Mouse (Mus musculus): ENCODE results near the gene Gm609. TPM values are rescaled to one million over a fixed set of nuclear protein-coding genes. Genes with fewer than 3 reads are reported as not detected.
"Not testable (repeated sequence)": the region's sequence is repeated elsewhere in the genome, so short reads cannot be mapped to it uniquely, and the experiment has no call there.

Gene Gm609
- polyA plus RNA-seq (2016; fragmentation: Nextera tagmentation; extraction: Ambion mirVana) = not detected in 2 replicates

DNA sequence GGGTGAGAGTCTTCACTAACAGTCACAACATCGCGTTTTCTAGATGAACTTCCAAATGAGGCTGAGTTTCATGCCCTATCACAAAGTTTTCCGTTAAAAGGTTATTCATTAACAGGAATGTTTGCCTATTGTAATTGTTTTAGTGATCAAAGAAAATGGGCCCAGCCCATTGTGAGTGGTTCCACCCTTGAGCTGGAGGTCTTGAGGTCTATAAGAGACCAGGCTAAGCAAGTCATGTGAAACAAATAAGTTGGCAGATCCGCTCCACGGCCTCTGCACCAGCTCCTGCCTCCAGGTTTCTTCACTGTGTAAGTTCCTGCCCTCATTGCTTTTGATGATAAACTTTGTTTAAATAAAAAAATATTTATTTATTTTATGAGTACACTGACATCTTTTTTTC lies at the start of gene Gm609:
Gm609 (minus strand) TSS at position 43 of the 400 bp plus-strand sequence.
- WGBS = 83% methylated on average over 5 of the region's 5 CpGs
- Histone ChIP-seq H3K9ac (no peak within 1 kb of the TSS), H3K27ac (no peak within 1 kb of the TSS), H3K27me3 (no peaks in the 10 kb centered on the region), H3K4me1 (no peaks in the 10 kb centered on the region), H3K36me3 (no peaks in the 10 kb centered on the region), H3K4me2 (replicated peaks) (no peak within 1 kb of the TSS), H3K9me3 (no peaks in the 10 kb centered on the region), H3K4me3 (no peak within 1 kb of the TSS)
- ATAC-seq (ENCODE audit: insufficient number of reproducible peaks, insufficient read depth, low FRiP score, low TSS enrichment) = no peak

DNA sequence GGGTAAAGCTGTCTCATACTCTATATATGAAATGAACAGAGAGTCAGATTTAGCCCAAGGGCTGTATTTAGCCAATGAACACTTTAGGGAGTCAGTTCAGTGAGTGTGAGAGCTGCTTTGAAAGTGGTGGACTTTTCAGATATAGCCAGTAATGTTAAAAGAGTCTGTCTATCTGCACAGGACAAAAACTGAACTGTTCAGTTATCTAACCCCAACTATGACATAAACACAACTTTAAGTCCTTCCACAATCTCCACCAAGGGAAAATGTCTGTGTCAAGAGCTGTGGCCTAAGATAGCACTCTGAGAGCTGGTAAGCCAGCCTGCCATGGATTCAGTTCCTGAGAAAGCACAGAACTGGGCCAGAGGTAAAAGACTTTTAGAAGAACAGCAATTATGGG lies 49.3 kb upstream of the Gm609 start:
- ATAC-seq (ENCODE audit: insufficient number of reproducible peaks, insufficient read depth, low FRiP score, low TSS enrichment) = no peak
- Histone ChIP-seq H3K4me1 (no peaks in the 10 kb centered on the region), H3K36me3 (no peaks in the 10 kb centered on the region), H3K9me3 (no peaks in the 10 kb centered on the region), H3K4me2 (replicated peaks) (no peak overlapping the region), H3K4me3 (no peak overlapping the region), H3K9ac (no peak overlapping the region), H3K27ac (no peak overlapping the region), H3K27me3 (no peaks in the 10 kb centered on the region)

DNA sequence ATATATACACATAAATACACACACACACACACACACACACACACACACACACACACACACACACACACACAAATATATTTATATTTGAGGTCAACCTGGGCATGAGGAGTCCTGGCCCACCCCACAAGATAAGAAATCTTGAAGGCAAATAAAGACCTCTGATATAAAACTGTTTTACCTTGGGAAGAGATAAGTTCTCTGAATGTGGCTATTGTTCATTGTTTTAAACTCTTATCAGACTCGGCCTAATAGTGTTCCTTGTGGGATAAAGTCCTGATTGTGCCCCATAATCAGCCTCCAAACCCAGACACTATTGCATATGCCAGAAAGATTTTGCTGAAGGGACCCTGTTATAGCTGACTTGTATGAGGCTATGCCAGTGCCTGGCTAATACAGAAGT lies 45.6 kb upstream of the Gm609 start:
- not testable (repeated sequence) for H3K4me2 ChIP-seq (replicated peaks); H3K27me3 ChIP-seq; H3K4me3 ChIP-seq; ATAC-seq (ENCODE audit: insufficient number of reproducible peaks, insufficient read depth, low FRiP score, low TSS enrichment); H3K9ac ChIP-seq; H3K9me3 ChIP-seq; H3K36me3 ChIP-seq; H3K27ac ChIP-seq; H3K4me1 ChIP-seq
- WGBS = 68% methylated on average over 1 of the region's 1 CpGs

DNA sequence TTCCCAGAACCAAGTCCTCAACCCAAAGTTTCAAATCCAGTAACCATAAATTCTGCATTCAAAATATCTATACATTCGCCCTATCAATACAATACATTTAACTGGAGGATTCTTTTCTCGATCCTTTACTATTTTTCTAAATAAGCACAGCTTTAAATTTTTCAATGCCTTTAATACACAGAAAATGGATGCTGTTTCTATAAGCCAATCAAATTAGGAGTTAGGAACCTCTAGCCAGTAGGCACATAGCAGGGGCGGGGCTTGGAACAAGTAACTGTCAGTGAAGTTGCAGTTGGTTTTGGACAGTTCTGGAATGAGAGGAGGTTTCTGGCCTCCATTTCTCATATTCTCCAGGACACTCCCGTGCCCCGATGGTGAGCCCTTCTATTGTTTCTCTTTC lies 42.2 kb upstream of the Gm609 start, which contains the start of gene Slc9c1:
Slc9c1 (plus strand) TSS at position 301 of the 400 bp plus-strand sequence.
- WGBS = 88% methylated on average over 5 of the region's 5 CpGs
- H3K9me3 ChIP-seq = no peaks in the 10 kb centered on the region
- no peak within 1 kb of the TSS for H3K9ac ChIP-seq
- H3K27ac ChIP-seq = no peak within 1 kb of the TSS
- H3K27me3 ChIP-seq = no peaks in the 10 kb centered on the region
- ATAC-seq (ENCODE audit: insufficient number of reproducible peaks, insufficient read depth, low FRiP score, low TSS enrichment) = no peak
- H3K4me1 ChIP-seq = no peaks in the 10 kb centered on the region
- no peak within 1 kb of the TSS for H3K4me3 ChIP-seq
- H3K4me2 ChIP-seq (replicated peaks) = no peak within 1 kb of the TSS
- no peaks in the 10 kb centered on the region for H3K36me3 ChIP-seq

DNA sequence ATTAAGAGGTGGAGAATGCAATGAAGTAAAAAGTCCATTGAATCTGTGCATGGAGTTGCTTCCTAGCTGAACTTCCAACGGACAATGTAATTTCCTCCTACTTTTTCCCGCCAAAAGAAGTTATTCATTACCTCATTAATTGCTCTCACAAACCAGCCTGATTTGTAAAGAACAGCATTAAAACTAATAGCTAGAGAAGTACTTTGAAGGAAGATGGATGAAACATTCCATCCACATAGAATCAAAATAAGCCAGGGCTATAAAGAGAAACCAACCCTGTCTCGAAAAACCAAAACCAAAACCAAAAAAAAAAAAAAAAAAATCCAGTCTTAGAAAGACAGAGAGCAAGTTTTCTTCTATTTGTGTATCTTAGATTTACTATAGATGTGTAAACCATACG lies 39.2 kb upstream of the Gm609 start, which contains the start of gene Gm17783:
Gm17783 (minus strand) TSS at position 101 of the 400 bp plus-strand sequence.
- Histone ChIP-seq H3K36me3 (no peaks in the 10 kb centered on the region), H3K9ac (no peak within 1 kb of the TSS), H3K4me1 (no peaks in the 10 kb centered on the region), H3K9me3 (no peaks in the 10 kb centered on the region), H3K4me3 (no peak within 1 kb of the TSS), H3K27me3 (no peaks in the 10 kb centered on the region), H3K4me2 (replicated peaks) (no peak within 1 kb of the TSS), H3K27ac (no peak within 1 kb of the TSS)
- 85% methylated on average over 4 of the region's 4 CpGs for WGBS
- ATAC-seq (ENCODE audit: insufficient number of reproducible peaks, insufficient read depth, low FRiP score, low TSS enrichment) = no peak

DNA sequence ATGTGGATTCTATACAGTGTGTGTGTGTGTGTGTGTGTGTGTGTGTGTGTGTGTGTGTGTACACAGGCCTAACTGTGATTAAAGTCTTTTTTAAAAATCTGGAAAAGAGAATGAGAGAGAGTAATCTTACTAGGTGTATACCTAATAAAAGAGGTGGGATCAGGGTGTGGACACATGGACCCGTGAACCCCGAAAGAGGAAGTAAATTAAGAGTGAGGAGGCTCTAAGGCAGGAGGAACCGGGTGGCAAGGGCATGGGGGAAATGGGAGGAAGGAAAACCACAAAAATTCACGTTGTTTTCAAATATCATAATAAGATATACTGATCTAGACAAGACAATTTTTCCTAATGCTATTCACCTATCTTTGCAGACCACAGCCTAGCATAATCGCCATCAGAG lies 32.8 kb upstream of the Gm609 start:
- H3K4me3 ChIP-seq = no peak overlapping the region
- no peaks in the 10 kb centered on the region for H3K9me3 ChIP-seq
- no peaks in the 10 kb centered on the region for H3K4me1 ChIP-seq
- no peak overlapping the region for H3K27ac ChIP-seq
- WGBS = 82% methylated on average over 5 of the region's 5 CpGs
- no peak for ATAC-seq (ENCODE audit: insufficient number of reproducible peaks, insufficient read depth, low FRiP score, low TSS enrichment)
- H3K27me3 ChIP-seq = no peaks in the 10 kb centered on the region
- H3K9ac ChIP-seq = no peak overlapping the region
- no peak overlapping the region for H3K4me2 ChIP-seq (replicated peaks)
- H3K36me3 ChIP-seq = no peaks in the 10 kb centered on the region

DNA sequence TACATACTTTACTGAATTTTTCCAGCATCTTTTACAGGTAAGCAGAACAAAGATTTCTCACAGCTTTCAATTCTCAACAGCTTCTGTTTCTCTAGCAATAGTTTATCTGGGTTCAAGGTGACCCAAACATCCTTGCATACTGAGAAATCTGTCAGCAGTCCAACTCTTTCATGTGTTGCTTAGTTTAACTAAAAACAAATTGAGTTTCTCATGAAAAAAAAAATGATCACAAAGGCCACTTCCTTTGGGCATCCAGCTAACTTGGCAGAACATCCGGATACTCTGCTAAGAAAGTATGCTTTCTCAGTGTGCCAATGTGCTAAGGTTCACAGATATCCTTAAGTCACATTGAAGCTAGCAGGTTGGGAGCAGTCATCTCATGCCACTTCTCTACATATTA lies 2.6 kb upstream of the Gm609 start:
- 85% methylated on average over 1 of the region's 1 CpGs for WGBS
- Histone ChIP-seq H3K4me2 (replicated peaks) (no peak overlapping the region), H3K27ac (no peak overlapping the region), H3K4me3 (no peak overlapping the region), H3K4me1 (no peaks in the 10 kb centered on the region), H3K27me3 (no peaks in the 10 kb centered on the region), H3K36me3 (no peaks in the 10 kb centered on the region), H3K9me3 (no peaks in the 10 kb centered on the region), H3K9ac (no peak overlapping the region)
- no peak for ATAC-seq (ENCODE audit: insufficient number of reproducible peaks, insufficient read depth, low FRiP score, low TSS enrichment)

DNA sequence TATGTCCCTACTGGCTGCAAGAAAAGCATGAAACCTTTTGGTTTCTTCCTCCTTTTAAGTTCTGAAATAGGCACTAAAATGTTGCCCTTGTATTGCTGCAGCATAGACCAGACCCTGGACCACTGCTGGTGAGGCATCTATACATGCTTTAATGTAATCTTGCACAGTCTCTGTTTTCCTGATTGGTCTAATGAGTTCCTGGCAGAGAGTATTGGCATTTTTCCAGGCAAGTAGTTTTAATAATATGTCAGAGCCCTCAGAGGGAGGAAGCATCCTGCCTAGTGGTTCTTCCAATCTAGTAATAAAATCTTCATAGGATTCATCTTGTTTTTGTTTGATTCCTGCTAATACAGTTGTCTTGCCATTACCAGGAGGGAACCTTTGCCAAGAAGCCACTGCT lies 15.8 kb downstream of the Gm609 start:
- H3K4me1 ChIP-seq = no peaks in the 10 kb centered on the region
- H3K4me3 ChIP-seq = no peak overlapping the region
- no peak overlapping the region for H3K9ac ChIP-seq
- H3K27ac ChIP-seq = no peak overlapping the region
- H3K4me2 ChIP-seq (replicated peaks) = no peak overlapping the region
- no peaks in the 10 kb centered on the region for H3K27me3 ChIP-seq
- no peak; the same call in 1 of the 2 replicates for ATAC-seq (ENCODE audit: insufficient number of reproducible peaks, insufficient read depth, low FRiP score, low TSS enrichment)
- no peaks in the 10 kb centered on the region for H3K36me3 ChIP-seq
- no peaks in the 10 kb centered on the region for H3K9me3 ChIP-seq

DNA sequence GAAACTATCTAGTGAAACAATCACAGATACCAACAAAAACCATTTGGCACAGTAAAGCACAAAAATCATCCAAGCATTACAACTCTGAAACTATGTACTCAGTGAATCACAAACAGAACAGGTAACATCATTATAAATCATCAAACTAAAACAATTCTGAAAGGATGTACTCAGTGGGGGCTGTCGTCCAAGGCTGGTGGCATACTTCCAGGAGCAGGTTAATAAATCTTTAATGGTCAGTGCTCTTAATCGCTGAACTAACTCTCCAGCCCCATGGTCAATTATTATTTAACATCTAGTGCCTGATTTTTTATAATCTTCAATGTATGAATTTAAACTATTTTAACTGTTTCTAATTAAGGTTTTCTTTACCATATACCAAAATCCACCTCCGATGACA lies 20.9 kb downstream of the Gm609 start:
- ATAC-seq (ENCODE audit: insufficient number of reproducible peaks, insufficient read depth, low FRiP score, low TSS enrichment); H3K9me3 ChIP-seq; H3K4me1 ChIP-seq; H3K9ac ChIP-seq; H3K36me3 ChIP-seq; H3K4me2 ChIP-seq (replicated peaks); H3K27me3 ChIP-seq; H3K4me3 ChIP-seq; H3K27ac ChIP-seq: not testable (repeated sequence)
- 84% methylated on average over 3 of the region's 3 CpGs for WGBS

DNA sequence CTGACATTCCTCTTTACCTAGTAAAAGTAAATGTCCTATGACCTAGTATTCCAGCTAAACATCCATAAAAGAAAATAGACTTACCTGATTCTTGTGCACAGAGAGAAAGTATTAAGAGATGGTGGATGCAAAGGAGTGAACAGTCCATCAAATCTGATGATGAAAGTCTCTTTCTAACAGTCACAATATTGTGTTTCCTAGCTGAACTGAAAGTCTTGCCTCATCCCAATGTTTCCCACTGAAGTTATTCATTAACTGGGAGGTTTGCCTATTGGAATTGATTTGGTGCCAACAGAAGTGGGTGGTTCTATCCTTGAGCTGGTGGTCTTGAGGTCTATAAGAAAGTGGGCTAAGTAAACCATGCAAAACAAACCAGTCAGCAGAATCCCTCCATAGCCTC lies 38.0 kb downstream of the Gm609 start:
- no peak for ATAC-seq (ENCODE audit: insufficient number of reproducible peaks, insufficient read depth, low FRiP score, low TSS enrichment)
- H3K27ac ChIP-seq = no peak overlapping the region
- no peaks in the 10 kb centered on the region for H3K27me3 ChIP-seq
- H3K9me3 ChIP-seq = no peaks in the 10 kb centered on the region
- no peaks in the 10 kb centered on the region for H3K4me1 ChIP-seq
- H3K4me3 ChIP-seq = no peak overlapping the region
- H3K36me3 ChIP-seq = no peaks in the 10 kb centered on the region
- H3K9ac ChIP-seq = no peak overlapping the region
- no peak overlapping the region for H3K4me2 ChIP-seq (replicated peaks)

DNA sequence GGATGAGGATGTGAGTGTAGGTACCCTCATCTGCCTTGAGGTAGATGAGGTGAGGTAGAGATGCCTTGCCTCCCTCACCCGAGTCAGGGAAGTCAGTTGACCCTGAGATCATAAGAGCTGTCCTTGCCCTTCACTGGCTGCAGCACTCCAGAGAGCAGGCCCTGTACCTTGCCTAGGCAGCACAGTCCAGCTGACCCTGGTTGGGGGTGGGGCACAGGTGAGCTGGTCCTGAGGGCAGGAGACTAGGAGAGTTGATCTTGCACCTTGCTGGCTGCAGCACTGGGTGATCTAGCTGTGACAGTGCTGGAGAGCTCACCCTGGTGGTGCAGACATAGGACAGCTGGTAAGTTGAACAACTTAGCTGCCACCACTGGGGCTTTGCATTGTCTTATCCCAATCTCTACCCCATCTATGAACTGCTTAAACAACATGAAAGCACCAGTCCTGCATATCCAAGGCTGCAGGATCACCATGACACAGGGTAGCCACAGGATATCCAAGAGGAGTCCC lies 55.5 kb downstream of the Gm609 start:
- no peaks in the 10 kb centered on the region for H3K4me1 ChIP-seq
- no peak for ATAC-seq (ENCODE audit: insufficient number of reproducible peaks, insufficient read depth, low FRiP score, low TSS enrichment)
- no peak overlapping the region for H3K4me3 ChIP-seq

DNA sequence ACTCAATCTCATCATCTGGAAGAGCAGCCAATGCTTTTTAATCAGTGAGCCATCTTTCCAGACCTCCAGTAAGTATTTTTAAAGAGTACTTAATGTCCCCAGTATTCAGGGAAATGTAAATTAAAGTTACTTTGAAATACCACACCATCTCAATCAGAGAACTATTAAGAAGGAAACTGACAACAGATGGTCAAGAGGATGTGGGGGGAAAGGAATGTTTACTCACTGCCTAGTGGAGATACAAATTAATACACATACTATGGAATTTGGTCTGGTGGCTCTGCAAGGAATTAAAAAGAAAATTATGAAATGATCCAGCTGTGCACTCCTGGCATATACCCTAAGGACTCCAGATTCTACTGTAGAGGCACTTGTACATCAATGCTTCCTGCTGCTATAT lies 57.2 kb downstream of the Gm609 start:
- no peak overlapping the region for H3K4me3 ChIP-seq
- no peaks in the 10 kb centered on the region for H3K36me3 ChIP-seq
- no peaks in the 10 kb centered on the region for H3K27me3 ChIP-seq
- H3K4me2 ChIP-seq (replicated peaks) = no peak overlapping the region
- no peak overlapping the region for H3K27ac ChIP-seq
- H3K9ac ChIP-seq = no peak overlapping the region
- no peaks in the 10 kb centered on the region for H3K4me1 ChIP-seq
- H3K9me3 ChIP-seq = no peaks in the 10 kb centered on the region
- no peak for ATAC-seq (ENCODE audit: insufficient number of reproducible peaks, insufficient read depth, low FRiP score, low TSS enrichment)

More for the DNA sequence above, 55.5 kb downstream of the Gm609 start:
- no peak overlapping the region for H3K4me2 ChIP-seq (replicated peaks)
- H3K27me3 ChIP-seq = no peaks in the 10 kb centered on the region
- no peaks in the 10 kb centered on the region for H3K9me3 ChIP-seq
- no peak overlapping the region for H3K27ac ChIP-seq
- no peak overlapping the region for H3K9ac ChIP-seq
- WGBS = 92% methylated on average over 1 of the region's 1 CpGs
- no peaks in the 10 kb centered on the region for H3K36me3 ChIP-seq

DNA sequence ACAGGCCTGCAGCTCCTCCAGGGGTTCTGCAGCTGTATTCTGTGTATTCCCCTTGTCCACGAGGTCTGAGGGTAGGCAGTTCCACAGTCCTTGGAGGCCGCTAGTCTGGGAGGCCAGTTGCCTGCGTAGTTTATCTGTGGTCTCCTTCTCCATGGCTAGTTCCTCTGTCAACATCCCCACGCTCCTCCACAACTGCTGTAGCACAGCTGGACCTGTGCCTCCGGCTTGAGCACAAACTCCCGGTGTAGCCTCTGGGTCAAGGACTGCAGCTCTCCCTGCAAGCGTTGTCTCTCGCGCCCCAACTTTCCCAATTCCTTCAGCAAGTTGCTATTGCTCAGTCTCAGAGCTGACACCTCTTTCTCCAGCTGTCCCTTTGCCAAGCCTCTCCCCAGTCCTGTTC lies 65.1 kb downstream of the Gm609 start:
- no peaks in the 10 kb centered on the region for H3K9me3 ChIP-seq
- no peak overlapping the region for H3K4me2 ChIP-seq (replicated peaks)
- WGBS = 88% methylated on average over 9 of the region's 9 CpGs
- no peak overlapping the region for H3K27ac ChIP-seq
- no peaks in the 10 kb centered on the region for H3K27me3 ChIP-seq
- H3K36me3 ChIP-seq = no peaks in the 10 kb centered on the region
- H3K4me1 ChIP-seq = no peaks in the 10 kb centered on the region
- no peak overlapping the region for H3K4me3 ChIP-seq
- ATAC-seq (ENCODE audit: insufficient number of reproducible peaks, insufficient read depth, low FRiP score, low TSS enrichment) = no peak
- no peak overlapping the region for H3K9ac ChIP-seq

Measured in embryonic facial prominence, embryonic 12.5 days (tissue).